Mouse (Mus musculus) gastrocnemius, postnatal 25 days (tissue): Measurements from ENCODE around the gene Chrm5. TPM values are rescaled to one million over a fixed set of nuclear protein-coding genes. Genes with fewer than 3 reads are reported as not detected.
"Not testable (repeated sequence)": the region's sequence is repeated elsewhere in the genome, so short reads cannot be mapped to it uniquely, and the experiment has no call there.

Source experiments
- DNase-seq: peaks from one replicate; pipeline ENCODE4 v3.0.0; 2022
- total RNA-seq, 2 experiments: library from RNA; stranded (reverse); gene quantifications; 1 replicate in 1 of 2; 2 replicates in 1 of 2; pipeline ENCODE4 v1.2.3; 2021

Chrm5 gene
- total RNA-seq, 2 experiments from 2014 or later: not detected

- DNase-seq: no peak
Measured at GRCm38 (mm10) chr2:112481564-112481963, 995 bp upstream of the Chrm5 start.

DNA sequence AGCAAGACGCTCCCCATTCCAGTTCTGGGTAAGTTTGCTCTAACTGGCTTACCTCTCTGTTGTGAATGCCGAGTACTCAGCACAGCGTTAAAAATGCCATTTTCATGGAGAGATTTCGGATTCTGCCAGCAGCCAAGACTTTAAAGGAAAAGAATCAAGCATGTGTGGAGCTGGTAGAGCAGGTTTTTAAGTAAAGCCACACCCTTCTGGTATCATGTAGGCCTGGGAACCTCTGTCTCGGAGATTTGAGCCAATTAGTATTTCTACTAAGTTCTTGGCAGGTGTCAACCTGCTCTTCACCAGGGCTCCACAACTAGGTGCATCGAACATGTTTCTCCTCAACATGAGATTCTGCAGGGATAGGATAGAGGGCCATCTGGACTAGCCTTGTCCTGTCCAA lies 4.0 kb downstream of the Chrm5 start:
- no peak for DNase-seq

GRCm38 (mm10) chr2:112474997-112475724 lies 5.4 kb downstream of the Chrm5 start:
- no peak for DNase-seq

DNA sequence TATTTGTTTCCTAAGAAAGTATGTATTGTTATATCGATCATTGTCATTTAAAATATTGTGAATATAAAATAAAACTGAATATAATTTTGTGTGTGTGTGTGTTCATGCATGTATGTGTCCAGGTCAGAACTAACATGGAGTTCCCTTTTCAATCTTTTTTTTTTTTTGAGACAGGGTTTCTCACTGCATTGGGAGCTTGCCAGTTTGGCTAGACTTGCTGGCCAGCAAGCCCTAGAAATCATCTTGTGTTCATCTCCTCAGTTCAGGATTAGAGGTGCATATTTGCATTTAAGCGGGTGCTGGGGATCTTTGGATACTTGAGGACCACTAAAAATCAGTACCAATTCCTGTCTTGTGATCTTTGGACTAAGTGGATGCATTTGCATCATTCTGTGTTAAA lies 8.5 kb downstream of the Chrm5 start:
- DNase-seq: no peak

DNA sequence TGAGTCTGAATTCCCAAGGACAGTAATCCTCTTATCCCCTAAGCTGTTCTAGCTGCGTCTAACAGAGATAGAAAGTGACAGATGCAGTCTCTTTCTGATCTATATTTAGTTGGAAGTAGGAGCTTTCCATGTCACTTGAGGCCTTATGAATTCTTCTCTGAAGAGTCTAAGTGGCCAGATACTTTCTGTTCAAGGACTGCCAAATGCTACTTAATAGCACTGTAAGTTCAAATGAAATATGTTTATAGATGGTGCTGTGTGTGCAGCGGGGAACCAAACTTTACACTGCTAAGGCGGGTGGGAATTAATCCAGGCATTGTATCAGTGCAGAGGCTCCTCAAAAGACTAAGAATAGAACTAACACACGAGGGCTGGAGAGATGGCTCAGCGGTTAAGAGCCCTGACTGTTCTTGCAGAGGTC lies 9.6 kb downstream of the Chrm5 start:
- DNase-seq: no peak

GRCm38 (mm10) chr2:112469542-112469941 lies 11.0 kb downstream of the Chrm5 start:
- no peak for DNase-seq

- no peak for DNase-seq
Measured at GRCm38 (mm10) chr2:112460557-112460956, 20.0 kb downstream of the Chrm5 start.

DNA sequence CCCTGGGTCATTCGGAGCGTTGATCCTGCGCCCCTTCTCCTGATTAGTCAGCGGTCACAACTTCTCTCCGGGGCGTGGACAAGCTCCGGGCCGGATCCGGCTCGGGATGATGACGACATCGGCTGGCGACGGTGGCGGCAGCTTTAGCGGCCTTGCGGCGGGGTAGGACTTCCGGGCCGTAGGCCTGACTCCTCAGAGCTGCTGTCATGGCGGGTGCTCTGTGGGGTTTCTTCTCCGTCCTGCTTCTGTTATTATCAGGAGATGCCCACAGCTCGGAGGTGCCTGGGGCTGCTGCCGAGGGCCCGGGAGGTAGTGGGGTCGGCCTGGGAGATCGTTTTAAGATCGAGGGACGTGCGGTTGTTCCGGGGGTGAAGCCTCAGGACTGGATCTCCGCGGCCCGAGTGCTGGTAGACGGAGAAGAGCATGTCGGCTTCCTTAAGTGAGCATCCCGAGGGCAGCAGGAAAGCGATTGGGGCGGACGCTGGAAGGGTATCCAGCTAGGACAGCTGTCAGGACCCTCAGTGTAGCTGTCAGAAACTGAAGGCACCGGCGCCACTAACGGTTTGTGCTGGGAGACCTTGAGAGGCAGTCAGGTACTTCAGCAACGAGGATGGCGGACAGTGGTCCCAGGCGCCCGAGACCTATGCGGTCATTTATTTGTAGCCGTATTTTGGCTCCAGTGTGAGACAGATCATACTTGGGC lies 25.6 kb downstream of the Chrm5 start, which contains the start of gene Emc7:
Gene Emc7 (plus strand): TSS at position 136 of the 703 bp plus-strand sequence.
- peak; percentile 96 for DNase-seq

DNA sequence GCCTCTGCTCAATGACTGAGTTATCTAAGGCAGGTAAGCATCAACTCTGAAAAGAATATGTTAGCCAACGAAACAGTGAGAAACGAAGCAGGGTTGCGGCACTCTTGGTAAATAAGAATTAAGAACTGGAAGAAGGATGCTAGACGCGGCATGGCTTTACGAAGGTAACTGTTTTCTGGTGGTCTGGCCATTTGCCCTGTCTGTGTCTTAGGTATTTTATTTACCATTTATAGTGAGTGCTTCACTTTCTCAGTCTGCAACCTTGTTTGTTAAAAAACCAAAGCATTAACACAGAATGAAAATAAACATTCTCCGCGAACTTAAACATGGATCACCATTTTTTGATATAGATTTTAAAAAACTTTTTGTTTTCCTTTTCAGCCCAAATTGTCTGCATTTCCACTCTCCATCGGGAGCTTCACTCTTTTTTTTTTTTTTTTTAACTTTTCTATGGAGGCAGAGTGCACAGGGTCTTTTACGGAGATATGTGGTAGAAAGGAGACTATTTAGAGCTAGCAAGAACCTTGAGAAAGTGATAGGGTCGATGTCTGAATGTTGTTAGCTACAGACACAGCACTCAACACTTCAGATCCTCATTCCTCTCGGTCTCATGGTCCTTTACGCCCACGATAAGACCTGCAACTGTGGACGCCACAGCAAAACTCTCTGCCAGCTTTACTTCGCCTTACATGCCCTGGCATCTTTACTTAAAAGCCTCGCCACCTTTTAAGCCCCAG lies 26.3 kb downstream of the Chrm5 start:
- DNase-seq: no peak

DNA sequence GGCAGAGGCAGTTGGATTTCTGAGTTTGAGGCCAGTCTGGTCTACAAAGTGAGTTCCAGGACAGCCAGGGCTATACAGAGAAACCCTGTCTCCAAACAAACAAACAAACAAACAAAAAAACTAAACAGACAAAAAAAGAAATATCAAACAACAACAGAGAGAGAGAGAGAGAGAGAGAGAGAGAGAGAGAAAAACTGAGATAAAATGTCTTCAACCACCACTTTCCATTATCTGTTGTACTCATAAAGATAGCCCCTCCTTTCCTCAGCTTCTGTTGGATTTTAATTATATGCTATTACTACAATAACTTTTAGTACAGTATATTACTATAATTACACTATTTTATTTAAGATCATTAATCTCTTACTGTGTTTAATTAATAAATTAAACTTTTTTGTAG lies 28.1 kb downstream of the Chrm5 start:
- DNase-seq: not testable (repeated sequence)

DNA sequence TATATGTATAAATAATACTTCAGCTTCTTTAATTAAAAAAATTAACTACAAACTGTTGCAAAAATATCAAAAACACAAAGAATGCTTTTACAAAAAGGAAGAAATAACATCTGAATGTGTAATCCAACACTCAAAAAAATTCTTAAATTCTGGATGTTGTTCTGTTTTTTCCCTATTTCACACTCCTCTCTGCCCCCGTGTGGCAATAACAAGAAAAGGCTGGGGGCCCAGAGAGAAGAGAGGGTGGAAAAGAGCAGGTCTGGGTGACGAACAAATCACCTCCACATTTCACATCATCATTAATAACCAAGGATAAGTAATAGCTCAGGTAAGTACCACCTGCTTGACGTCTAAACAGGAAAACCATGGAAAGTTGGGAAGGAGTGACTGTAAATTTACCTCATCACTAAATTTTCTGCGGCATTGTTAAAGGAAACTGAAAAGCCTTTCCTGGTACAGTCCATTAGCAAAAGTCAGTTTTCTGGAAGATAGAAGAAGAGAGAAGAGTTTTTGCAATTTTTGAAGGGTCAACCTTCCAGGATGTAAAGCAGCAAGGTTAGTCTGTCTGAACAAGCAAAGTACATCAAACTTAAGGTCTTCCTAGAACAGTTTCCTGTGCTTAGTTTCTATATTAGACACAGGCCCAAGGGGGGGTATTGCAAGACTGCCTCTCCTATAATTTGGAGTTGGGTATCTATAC lies 30.8 kb downstream of the Chrm5 start:
- no peak for DNase-seq

DNA sequence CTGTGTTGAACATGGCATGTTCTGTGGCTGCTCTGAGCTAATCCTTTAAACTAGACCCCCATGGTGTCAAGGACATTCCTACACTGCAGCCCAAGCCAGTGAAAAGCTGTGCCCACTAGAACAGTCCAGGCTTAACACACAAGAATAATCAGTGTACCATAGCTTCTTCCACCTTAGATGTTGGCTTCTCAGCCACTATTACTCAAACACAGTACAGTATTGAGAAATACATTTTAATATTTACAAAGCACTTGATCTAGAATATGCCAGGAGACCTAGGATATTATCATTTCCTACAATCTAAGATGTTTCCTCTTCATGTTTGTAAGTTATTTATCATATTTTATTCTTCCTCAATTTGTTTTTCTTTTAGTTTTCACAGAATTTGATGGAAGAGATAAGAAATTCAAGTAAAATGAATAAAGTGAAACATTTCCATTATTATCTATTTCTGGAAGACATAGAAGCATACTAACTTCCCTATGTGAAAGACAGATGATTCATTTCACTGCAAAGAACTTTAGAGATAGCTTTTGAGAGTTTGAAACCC lies 32.0 kb downstream of the Chrm5 start:
- no peak for DNase-seq

DNA sequence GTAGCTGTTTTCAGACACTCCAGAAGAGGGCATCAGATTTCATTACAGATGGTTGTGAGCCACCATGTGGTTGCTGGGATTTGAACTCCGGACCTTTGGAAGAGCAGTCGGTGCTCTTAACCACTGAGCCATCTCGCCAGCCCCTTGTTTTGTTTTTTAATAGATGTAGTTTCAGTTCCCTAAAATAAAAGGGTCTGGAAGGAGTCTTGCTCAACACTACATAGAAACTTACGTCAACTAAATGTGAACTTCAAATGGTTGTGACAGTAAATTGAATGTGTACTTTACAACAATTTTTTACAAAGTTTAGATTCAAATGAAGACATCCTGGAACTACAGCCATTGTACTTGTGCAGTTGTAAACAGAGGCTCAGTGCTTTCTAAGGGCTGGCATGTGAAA lies 32.5 kb downstream of the Chrm5 start:
- DNase-seq: not testable (repeated sequence)

DNA sequence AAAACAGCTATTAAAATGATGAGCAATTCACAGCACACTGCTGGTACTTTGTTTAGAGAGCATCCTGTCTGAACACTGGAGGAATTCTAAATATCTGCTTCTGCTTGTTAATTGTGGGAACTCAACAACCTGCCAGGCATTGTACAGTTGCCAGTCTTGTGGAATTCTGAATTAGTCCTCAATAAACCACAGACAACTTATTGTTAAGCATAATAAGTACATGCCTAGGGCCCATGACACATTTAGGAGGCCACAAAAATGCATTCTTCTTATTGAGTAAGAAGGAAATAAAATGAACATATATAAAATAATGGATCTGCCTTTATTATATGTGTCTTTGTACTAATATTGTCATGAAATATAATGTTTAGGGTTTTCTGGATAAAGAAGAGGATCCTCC lies 35.1 kb downstream of the Chrm5 start:
- no peak for DNase-seq

- no peak for DNase-seq
Measured at GRCm38 (mm10) chr2:112443491-112443890, 37.1 kb downstream of the Chrm5 start.

DNA sequence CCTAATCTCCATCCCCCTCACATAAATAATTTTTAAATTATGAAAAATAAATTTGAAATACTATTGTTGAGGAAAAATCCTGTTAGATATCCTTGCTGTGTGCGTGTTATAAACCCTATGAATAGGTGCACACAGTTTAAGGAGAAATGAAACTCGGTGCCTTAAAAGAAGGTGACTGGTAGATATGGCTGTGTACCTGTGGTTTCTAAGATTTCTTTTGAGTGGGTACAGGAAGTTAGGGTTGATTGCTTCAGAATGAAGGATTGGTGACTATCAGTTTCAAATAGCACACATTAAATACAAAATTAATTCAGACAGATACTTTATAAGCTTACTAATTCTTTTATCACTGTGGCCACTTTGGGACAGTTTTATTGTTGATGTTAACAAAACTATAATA lies 43.0 kb downstream of the Chrm5 start:
- DNase-seq: no peak

DNA sequence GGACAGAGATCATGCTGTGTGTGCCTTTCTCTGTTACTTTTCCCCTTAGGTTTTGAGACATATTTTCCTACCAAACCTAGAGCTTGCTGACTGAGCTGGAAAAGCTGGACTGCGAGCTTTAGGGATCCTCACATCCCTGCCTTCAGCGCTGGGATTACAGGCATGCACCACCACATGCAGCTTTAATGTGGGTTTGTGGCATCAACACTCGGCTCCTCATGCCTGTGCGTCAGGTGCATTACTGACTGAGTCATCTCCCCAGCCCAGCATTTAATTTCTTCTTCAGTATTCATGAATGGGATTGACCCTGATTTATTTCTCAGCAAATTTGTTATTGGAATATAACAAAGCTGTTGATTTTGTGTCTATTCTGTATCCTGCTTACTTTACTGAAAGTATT lies 44.3 kb downstream of the Chrm5 start:
- no peak for DNase-seq

DNA sequence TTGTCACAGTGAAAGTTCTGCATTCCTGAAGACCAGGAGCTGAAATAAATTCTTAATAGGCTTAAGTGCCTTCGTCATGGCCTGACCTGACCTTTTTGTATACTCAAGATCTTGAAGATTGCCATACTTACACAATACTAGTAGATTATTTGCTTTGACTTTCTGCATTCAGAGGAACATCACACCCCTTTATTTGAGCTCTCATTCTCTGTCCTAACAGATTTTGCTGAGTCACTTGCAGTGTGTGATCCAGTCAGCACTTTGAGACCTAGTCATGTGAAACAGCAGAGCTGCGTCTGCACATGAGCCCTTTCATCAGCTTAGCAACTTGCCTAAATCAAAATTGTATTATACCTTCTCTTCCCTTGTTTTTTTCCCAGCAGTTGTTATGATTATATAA lies 47.2 kb downstream of the Chrm5 start:
- no peak for DNase-seq

DNA sequence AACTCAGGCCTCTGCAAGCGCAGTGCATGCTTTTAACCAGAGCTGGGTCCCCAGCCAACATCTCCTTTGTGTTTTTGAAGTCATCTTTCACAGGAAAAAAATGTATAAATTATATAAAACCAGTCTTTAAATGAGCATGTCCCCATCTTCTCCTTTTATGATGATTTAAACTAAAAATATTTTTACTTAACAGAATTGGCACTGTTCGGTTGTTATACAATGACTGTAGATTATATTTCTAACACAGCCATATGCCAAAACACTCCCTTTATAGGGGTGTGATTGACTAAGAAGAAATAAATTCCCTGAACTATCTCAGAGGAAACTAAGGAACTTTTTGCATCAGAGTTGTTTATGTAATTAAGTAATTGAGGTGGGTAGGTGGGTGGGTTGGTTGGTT lies 48.0 kb downstream of the Chrm5 start:
- no peak for DNase-seq

GRCm38 (mm10) chr2:112430403-112430802 lies 50.2 kb downstream of the Chrm5 start:
- DNase-seq: no peak

GRCm38 (mm10) chr2:112429665-112430064 lies 50.9 kb downstream of the Chrm5 start:
- DNase-seq: no peak
